Mouse (Mus musculus) cortical plate, adult 2 months (tissue): ENCODE measurements around the gene Zfp446. TPM values are rescaled to one million over a fixed set of nuclear protein-coding genes. Genes with fewer than 3 reads are reported as not detected.

Source experiments
- H3K27ac ChIP-seq: fragments of 200-500 bp; 2 replicates; pipeline ENCODE4 v1.5.1; 2012; ENCODE audit warnings: low read length, control low read depth, inconsistent platforms; ENCODE audit not compliant: insufficient read depth
- H3K4me1 ChIP-seq: fragments of 200-500 bp; 2 replicates; pipeline ENCODE4 v1.6.1; 2011; ENCODE audit warnings: low read length; ENCODE audit not compliant: control insufficient read depth, insufficient read depth
- H3K4me3 ChIP-seq: fragments of 200-500 bp; 2 replicates; pipeline ENCODE4 v1.5.1; 2011; ENCODE audit warnings: mild to moderate bottlenecking, low read length, control low read depth; ENCODE audit not compliant: insufficient read depth
- CTCF ChIP-seq: fragments of 200-500 bp; IDR thresholded peaks from 2 replicates; pipeline ENCODE4 v1.5.1; 2011; ENCODE audit warnings: mild to moderate bottlenecking, control low read depth, low read length; ENCODE audit not compliant: insufficient read depth; ENCODE audit errors: extremely low read depth
- POLR2A ChIP-seq: fragments of 200-500 bp; IDR thresholded peaks from 2 replicates; pipeline ENCODE4 v1.6.1; 2011; ENCODE audit warnings: mild to moderate bottlenecking, low read length, control low read depth; ENCODE audit not compliant: insufficient read depth; ENCODE audit errors: extremely low read depth
- polyA plus RNA-seq: library from polyadenylated mRNA; depleted of rRNA; stranded (reverse); fragments of >200 nt; gene quantifications from 2 replicates; pipeline ENCODE4 v1.2.3, GENCODE M21; 2012

Gene Zfp446
- polyA plus RNA-seq, 1 experiment: 9.7 TPM

GRCm38 (mm10) chr7:13023928-13024731 is 46.5 kb downstream of the Zfp446 start:
- Histone ChIP-seq H3K4me1 (peaks cover 9% of the 10 kb centered on the region; the same call in 1 of the 2 replicates), H3K4me3 (peak overlapping the region; percentile 59), H3K27ac (peak overlapping the region; percentile 94)
- TF ChIP-seq CTCF (no peak), POLR2A (peak; percentile 69)

DNA sequence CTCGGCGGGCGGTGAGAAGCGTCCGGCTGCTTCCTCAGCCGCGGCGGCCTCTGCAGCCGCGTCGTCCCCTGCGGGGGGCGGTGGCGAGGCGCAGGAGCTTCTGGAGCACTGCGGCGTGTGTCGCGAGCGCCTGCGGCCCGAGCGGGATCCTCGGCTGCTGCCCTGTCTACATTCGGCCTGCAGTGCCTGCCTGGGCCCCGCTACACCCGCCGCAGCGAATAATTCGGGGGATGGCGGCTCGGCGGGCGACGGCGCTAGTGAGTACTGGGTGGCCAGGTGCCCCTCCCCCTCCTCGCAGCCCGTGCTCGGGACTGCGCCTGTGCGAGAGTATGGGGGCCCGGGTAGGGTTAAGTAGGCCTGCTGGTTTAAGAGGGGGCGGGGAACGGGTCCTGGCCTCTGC is 47.2 kb downstream of the Zfp446 start:
- TF ChIP-seq CTCF (no peak), POLR2A (no peak)
- peak overlapping the region; percentile 94 for H3K27ac ChIP-seq
- peaks cover 9% of the 10 kb centered on the region; the same call in 1 of the 2 replicates for H3K4me1 ChIP-seq
- H3K4me3 ChIP-seq: peak overlapping the region; percentile 59

GRCm38 (mm10) chr7:13025511-13026112 is 48.0 kb downstream of the Zfp446 start:
- Histone ChIP-seq H3K4me1 (peaks cover 9% of the 10 kb centered on the region; the same call in 1 of the 2 replicates), H3K27ac (no peak overlapping the region), H3K4me3 (peak overlapping the region; percentile 59)
- TF ChIP-seq CTCF: no peak
- TF ChIP-seq POLR2A: no peak

DNA sequence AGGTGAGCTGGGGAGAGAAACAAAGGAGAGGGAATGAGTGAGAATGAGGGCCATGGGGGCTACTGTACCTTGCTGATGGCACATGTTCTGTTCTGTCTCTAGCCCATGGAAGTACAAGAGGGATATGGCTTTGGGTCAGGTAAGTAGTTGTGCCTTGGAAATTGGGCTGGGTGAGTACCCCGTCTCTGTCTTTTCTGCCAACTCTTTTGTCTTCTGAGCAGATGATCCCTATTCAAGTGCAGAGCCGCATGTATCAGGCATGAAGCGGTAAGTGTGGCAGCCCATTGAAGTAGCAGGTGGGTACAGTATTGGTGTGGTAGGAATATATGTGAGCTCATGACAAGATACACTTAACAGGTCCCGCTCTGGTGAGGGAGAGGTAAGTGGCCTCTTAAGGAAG is 51.3 kb downstream of the Zfp446 start:
- no peak overlapping the region for H3K27ac ChIP-seq
- H3K4me3 ChIP-seq: no peak overlapping the region
- peaks cover 8% of the 10 kb centered on the region; the same call in 1 of the 2 replicates for H3K4me1 ChIP-seq
- TF ChIP-seq CTCF (no peak), POLR2A (no peak)

DNA sequence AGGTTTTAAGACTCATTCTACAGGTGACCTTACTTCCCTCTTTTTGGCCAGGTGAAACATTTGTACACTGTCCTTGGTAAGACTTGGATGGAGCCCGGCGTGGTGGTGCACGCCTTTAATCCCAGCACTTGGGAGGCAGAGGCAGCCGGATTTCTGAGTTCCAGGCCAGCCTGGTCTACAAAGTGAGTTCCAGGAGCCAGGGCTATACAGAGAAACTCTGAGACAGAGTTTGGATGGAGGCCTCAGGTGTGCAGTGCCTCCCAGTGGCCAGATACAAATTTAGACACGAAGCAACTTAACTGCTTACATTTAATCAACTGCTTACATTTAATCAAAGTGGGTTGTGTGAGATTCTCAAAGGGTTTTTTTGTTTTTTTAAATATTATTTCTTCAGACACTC is 53.4 kb downstream of the Zfp446 start:
- Histone ChIP-seq H3K4me3 (no peak overlapping the region), H3K27ac (no peak overlapping the region)
- TF ChIP-seq POLR2A: no peak
- TF ChIP-seq CTCF: peak; percentile 22; the same call in 1 of the 2 replicates

GRCm38 (mm10) chr7:13031983-13032382 is 54.3 kb downstream of the Zfp446 start:
- Histone ChIP-seq H3K27ac (no peak overlapping the region), H3K4me3 (no peak overlapping the region), H3K4me1 (no peaks in the 10 kb centered on the region; the same call in 1 of the 2 replicates)
- no peak for TF ChIP-seq POLR2A
- TF ChIP-seq CTCF: no peak

More for the DNA sequence above, 53.4 kb downstream of the Zfp446 start:
- H3K4me1 ChIP-seq: peaks cover 4% of the 10 kb centered on the region; the same call in 1 of the 2 replicates

DNA sequence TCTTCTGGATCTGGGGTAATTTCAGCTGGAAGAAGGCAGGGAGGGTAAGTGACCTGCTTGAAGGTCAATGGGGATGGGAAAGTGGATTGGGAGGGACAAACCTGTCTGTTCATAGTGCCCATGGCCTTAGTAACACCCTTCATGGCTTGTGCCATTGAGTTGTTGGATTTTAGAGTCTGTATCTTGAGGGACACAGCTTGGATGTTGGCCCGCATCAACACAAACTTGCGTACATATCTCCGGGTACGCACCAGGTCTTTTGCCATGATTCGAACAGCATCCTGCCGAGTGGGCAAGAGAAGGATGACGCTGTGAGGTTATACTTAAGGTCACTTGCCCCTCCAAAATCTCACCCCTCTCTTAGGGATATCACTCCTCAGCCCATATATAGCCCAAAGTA is 54.9 kb downstream of the Zfp446 start:
- no peak overlapping the region for H3K27ac ChIP-seq
- H3K4me3 ChIP-seq: no peak overlapping the region
- no peaks in the 10 kb centered on the region; the same call in 1 of the 2 replicates for H3K4me1 ChIP-seq
- no peak for TF ChIP-seq POLR2A
- no peak for TF ChIP-seq CTCF

GRCm38 (mm10) chr7:13033451-13034147 is 56.0 kb downstream of the Zfp446 start:
- peak overlapping the region; percentile 61 for H3K4me3 ChIP-seq

More at GRCm38 (mm10) chr7:13033451-13034147, 56.0 kb downstream of the Zfp446 start:
- TF ChIP-seq CTCF (no peak), POLR2A (no peak)
- Histone ChIP-seq H3K4me1 (no peaks in the 10 kb centered on the region; the same call in 1 of the 2 replicates), H3K27ac (peak overlapping the region; percentile 61; the same call in 1 of the 2 replicates)
